Mouse (Mus musculus): ENCODE results near the gene Tex264.

Gene Tex264

DNA sequence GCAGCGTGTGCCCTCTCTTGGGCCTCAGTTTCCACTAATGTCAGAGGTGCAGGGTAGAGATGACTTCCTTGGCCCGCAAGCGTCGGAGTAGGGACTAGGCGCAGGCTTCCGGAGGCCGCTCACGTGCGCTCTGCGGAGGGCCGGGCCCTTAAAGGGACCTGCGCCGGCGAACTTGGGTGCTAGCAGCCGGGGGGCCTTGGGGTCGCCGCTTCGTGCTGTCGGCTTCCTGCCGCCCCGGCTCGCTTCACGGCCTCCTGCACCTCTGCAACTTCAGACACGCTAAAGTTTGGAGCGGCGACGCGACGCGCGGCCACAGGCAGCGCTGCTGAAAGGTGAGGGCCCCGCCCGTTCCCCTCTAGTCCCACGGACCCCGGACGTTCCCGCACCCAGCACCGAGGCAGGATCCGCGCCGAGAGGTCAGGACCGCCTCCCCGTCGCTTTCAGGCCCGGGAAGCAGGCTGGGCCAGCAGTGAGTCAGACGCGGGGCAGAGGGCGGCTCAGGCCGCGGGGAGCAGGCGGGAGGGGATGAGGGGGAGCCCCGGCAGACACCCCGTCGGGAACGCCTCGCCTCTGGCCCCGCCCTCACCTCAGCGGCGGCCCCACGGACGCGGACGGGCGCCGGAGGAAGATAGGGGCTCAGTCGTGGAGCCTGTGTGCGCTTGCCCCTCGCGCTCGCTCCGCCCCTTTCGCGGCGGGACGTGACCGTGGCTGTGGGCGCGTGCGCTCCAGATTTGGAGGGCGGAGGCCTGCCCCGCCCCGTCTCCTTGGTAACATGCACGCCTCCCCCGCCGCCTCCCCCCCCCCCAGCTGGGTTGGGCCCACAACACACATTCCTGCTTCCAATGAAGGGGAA is at the start of gene Tex264:
Tex264 (minus strand) TSS at position 679 of the 853 bp plus-strand sequence.
- DNase-seq (ENCODE audit: low spot score), result peak; percentile 89

DNA sequence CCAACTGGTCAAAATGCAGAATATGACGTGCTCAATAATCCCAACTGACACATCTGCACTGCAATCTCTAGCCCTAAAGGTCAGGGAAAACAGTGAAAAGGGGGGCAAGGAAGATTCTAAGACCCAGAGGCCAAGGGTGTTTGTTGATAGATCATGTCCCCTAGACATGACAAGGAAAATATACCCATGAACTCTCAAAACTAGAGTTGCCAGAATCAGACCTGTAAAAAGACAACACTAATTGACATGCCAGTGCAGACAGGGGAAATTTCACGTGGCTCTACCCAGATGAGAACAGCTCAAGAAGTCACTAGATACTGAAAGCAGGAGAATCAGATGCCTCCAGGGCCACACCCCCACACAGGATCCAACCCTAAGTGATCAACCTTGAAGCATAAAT is 48.0 kb upstream of the Tex264 start:
- DNase-seq (ENCODE audit: low spot score), result no peak

GRCm38 (mm10) chr9:106729416-106729815 is 43.7 kb upstream of the Tex264 start:
- DNase-seq (ENCODE audit: low spot score), result no peak

- DNase-seq (ENCODE audit: low spot score), result no peak
Observed at GRCm38 (mm10) chr9:106726891-106727290, 41.2 kb upstream of the Tex264 start.

- no peak for DNase-seq (ENCODE audit: low spot score)
Observed at GRCm38 (mm10) chr9:106725435-106725834, 39.7 kb upstream of the Tex264 start.

DNA sequence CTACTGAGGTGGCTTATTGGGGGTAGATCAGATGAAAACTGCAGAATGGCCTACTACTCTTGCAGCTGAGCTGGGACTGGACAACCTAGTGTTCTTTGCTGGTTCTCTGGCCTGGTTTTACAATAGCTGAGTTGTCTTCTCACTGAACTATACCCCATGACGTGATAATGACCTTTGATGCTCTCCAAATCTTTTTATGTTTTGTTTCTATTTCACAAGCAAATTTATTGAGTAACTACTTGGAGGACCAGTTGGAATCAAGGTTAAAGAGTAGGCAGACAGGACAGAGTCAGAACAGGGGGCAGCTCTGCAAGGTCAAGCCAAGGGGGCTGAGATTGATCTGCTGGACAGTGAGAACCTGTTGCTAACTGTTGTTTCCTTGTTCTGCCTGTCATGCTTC is 39.1 kb upstream of the Tex264 start:
- DNase-seq (ENCODE audit: low spot score), result no peak

DNA sequence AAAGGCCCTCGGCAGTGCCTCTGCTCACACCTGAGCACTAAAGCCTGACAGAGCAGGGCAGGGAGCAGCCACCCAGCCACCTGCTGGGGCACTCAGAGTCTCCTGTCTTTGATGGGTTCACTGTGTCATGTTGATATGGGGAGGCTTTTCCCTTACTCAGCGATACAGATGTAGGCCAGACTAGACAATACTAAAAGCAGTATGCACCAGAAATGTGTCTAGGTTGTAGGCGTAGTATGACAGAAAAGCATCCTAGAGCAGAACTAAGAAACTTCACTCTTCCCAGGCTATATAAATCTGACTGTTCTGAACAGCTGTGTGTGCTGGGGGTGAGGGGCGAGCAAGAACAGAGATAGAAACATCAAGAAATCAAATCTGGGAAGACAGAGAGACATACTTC is 31.0 kb upstream of the Tex264 start:
- no peak for DNase-seq (ENCODE audit: low spot score)

GRCm38 (mm10) chr9:106716232-106716631 is 30.5 kb upstream of the Tex264 start:
- no peak for DNase-seq (ENCODE audit: low spot score)

GRCm38 (mm10) chr9:106712470-106712869 is 26.7 kb upstream of the Tex264 start:
- no peak for DNase-seq (ENCODE audit: low spot score)

GRCm38 (mm10) chr9:106692973-106693481 is 7.3 kb upstream of the Tex264 start:
- no peak for DNase-seq (ENCODE audit: low spot score)

DNA sequence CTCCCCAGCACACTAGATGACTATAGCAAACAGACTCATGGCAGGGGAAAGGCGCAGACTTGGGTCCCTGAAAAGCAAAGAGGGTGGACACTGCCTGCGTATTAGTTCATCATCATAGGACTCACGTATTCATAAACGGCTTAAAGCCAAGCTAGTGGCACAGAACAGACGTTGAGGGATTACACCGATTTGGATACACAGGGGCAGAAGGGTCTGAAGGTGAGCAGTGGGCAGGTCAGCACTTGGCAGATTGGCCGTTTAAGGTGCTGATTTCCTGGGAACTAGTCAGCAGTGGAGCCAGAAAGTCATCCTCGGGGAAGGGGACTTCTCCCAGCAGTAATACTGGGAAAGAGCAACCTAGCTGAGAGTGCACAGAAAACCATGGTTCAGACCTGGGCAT is 3.1 kb upstream of the Tex264 start:
- no peak for DNase-seq (ENCODE audit: low spot score)

DNA sequence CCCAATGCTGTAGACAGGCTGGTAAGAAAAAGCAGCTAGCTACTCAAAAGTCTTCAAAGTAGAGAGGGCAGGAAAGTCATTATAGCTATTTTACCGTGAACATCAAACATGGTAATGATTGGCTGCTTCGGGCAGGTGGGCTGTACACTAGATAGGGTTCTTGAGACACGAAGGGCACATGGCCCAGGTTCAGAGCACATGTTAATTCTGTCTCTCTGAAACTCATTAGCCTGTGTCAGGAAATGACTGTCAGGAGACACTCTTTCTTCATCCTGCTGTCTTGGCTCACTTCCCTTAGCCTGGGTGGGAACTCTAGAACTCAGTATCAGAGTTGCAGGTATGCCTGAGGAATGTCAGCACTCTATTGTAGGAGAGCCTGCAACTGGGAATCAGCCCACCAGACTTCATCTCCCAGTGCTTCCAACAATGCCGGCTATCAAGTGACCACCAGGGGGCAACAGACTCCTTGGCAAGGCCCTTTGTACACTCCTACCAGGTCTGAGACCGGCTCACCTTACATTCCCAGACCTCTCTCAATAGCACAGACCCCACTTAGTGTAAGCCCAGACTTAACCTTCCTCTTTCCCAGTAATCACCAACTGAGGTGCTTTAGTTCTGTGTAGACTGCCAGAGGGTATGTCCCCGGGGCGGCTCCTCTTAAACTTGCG is 1.4 kb upstream of the Tex264 start:
- peak; percentile 79 for DNase-seq (ENCODE audit: low spot score)

- no peak for DNase-seq (ENCODE audit: low spot score)
Observed at GRCm38 (mm10) chr9:106684918-106685248, 844 bp downstream of the Tex264 start.

DNA sequence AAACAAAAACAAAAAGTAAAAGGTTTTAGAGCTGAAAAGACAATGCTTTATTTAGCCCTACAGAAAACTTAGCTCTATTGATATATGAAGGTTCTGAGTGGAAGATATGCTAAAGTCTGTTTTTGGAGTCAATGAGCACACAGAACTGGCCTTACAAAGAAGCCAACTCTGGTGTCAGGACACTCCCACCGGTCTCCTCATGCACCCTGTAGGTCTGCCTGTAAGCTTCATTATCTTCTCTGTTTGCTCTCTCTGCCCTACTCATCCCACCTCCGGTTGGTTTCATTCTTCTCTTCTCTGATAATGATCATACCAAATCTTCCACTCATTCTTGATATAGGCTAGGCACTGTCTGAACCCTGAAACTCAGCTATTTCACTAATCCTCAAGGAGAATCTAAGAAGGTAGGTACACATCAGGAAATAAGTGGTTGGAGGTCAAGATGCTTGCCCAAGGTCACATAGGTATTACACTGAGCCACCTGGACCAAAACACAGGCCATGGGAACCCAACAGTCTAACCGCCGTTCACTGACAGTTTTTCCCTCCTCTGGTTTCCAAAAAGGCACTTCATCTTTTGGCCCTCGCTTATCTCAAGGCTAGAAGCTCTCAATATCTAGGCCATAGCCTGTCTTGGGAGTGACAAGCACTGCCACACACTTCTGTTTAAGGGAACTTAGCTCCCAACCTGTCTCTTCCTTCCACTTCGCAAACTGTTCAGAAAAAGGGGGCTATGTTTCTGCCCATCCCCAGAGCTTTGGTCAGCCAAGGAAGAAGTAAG is 1.4 kb downstream of the Tex264 start:
- no peak for DNase-seq (ENCODE audit: low spot score)

GRCm38 (mm10) chr9:106681026-106681425 is 4.7 kb downstream of the Tex264 start:
- no peak for DNase-seq (ENCODE audit: low spot score)

DNA sequence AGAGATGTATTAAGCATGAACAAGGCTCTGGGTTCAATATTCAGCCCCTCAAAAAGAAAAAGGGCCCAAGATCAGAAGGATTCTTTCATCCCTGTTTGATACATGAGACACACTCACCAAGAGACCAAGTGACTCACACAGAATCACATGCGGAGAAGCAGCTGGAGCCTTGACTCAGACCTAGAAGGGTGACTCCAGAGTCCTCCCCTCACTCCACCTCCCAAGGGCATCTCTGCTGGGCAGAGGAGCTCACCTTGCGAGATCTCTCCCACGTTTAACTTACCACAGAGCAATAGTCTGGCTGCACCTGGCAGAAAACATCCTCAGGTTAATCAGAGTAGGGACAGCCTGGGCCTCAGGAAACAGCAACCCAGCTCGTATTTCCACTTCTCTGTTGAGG is 7.5 kb downstream of the Tex264 start:
- DNase-seq (ENCODE audit: low spot score), result no peak

- no peak for DNase-seq (ENCODE audit: low spot score)
Observed at GRCm38 (mm10) chr9:106677702-106678101, 8.0 kb downstream of the Tex264 start.

DNA sequence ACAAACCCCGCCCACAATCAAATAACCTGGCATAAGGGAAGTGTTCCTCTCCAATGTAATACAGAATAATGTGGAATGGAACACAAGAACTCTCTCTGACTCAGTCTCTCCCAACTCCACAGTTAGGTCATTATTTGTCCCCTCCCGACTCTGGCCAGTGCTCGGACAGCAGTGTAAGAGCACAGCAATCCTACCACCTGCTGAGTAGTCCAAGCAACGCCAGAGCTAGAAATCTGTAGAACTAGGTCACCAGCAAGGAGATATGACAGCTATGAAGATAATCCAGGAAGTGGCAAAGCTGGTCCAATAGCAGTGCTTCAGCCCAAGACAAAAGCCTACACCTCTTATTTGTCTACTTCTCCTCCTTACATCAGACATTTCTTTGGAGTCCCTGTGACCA is 9.2 kb downstream of the Tex264 start:
- no peak for DNase-seq (ENCODE audit: low spot score)

DNA sequence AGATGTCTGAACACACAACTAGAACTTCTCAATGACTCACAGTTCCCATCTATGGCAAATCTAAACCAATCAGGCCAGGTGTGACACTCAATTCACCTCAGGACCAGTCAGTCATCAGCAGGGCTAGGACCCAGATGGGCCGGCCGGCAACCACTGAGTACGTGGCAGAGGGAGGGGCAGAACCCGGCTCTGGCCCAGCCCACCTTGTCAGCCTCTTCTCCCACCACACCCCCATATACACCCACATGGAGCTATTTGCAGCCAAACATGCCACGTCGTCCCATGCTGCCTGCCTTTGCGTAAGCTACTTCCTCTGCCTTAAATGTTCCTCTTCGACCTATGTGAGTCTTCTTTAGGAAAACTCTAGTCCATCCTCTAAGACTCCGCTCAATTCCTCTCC is 9.8 kb downstream of the Tex264 start:
- DNase-seq (ENCODE audit: low spot score), result peak; percentile 28

DNA sequence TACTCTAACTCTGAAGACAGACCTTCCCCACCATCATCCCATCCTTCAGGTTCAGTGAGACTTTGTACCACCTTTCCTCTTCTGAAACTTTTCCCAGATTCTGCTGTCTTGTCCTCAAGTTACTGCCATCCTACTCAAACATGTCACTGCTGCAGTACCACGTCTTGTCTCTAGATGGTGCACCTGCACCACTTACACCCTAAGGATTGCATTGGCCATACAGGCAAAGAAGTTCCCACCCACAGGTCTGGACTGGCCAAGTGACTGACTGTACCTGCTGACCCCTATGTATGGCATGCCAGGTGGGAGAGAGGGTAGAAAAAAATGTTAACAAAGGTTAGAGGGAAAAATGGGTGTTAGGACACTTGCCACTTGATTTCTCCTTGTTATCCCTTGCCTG is 10.2 kb downstream of the Tex264 start:
- peak; percentile 82 for DNase-seq (ENCODE audit: low spot score)

GRCm38 (mm10) chr9:106673860-106674259 is 11.9 kb downstream of the Tex264 start:
- DNase-seq (ENCODE audit: low spot score), result no peak

DNA sequence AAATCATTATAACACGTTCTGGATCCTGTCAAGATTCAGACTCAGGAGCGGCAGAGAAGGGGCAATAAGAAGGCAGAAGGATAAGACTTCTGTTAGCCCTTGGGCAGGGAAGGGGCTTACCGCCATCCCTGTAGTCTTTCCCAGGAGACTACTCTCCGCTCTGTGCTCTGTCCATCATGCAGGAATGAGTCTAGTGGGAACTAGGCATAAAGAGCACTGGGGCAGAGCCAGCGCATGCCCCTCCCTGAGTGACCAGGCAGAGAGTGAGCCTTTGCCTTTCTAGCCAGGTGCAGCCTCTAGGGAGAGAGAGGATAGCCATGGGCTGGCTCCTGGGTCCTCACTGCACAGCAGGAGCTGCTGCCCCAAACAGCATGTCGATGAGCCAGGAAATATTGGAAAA is 20.9 kb downstream of the Tex264 start:
- DNase-seq (ENCODE audit: low spot score), result no peak

DNA sequence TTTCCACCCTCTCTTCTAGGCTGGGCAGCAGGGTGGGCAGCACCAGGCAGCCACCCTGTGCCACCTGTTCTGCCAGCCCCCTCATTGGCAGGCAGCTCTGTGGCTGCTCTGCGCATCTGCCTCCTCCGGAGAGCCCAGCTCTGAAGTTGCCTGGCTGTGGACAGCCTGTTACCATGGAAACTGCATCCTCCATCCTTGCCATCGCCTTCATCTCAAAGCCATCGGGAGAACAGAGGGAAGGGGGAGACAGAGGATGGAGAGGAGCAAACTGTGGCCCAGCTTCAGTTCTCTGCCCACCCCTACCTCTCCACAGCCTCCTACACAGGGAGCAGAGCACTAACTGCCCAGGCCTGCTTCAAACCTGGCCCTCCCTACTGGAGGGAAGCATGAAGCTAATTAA is 21.3 kb downstream of the Tex264 start:
- DNase-seq (ENCODE audit: low spot score), result no peak
